Mouse (Mus musculus): ENCODE results near the gene Tmem56.

Tmem56 gene

DNA sequence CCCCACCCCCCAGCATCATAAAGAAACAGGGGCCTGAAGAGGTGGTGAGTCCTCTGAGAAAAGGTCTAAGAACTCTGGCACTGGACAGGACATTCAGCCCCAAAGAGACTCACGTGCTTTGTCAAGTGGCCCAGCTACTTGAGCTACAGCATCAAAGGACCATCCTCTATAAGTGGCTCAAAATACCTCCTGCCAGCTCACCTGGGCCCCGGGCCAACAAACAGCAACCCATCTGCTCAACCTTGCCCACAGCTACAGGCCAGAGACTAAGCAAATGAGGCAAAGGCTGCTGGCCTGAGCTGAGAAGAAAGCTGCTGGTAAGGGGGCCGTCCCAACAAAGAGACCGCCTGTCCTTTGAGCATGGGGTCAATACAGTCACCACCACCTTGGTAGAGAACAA, 5.3 kb downstream of the Tmem56 start:
- no peak for DNase-seq (ENCODE audit: low spot score)

DNA sequence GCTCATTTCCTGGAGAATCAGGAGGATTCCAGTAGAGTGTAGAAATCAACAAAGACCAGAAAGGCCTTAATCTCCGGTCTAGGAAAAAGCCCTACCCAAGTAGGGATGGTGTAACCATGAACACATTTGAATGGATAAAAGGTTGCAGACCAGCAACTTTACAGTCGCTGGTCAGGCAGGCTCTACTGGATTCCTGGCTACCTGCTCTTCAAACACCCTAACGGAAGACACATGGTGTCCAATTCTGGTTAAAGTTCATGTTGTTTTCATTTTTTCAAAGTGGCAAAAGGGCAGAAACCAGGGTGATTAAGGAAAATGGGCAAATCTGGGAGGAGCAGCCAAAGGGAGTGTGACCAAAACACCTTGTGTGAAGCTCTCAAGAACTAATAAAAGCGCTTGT, 5.9 kb downstream of the Tmem56 start:
- no peak for DNase-seq (ENCODE audit: low spot score)

DNA sequence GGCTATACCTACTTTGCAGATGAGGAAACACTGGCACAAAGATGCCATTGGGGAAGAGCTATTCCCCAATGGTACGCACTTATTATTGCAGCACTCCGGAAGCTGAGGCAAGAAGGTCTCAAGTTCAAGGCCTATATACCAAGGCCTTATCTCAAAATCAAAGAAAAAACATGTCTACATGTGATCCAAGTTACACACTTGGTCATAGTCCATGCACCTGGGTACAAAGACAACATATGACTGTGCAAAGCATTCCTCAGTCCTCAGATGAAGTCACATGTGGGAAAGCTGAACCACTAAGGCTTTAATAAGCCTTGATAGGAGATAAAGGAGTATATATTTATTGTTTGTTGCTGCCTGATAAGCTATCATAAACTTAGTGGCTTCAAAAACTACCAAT, 8.9 kb downstream of the Tmem56 start:
- DNase-seq (ENCODE audit: low spot score): no peak

DNA sequence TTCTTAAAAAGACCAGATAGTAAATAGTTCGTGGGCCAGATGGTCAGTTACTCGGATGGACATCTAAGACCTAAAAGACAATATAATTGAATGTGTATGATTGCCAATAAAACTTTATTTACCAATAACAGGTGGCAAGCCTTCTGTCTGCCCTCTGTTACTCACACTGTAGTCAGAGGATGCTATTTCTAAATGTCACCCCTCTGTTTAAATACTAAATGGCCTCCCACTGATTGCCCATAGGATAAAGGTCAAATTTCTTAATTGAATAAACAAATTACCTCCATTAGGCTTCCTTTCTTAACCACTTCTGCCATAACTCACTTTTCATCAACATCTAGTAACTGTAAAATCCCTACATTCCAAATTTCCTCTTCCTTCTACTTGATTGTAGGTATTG, 10.3 kb downstream of the Tmem56 start:
- no peak for DNase-seq (ENCODE audit: low spot score)

- DNase-seq (ENCODE audit: low spot score): no peak
Measured at GRCm38 (mm10) chr3:121267283-121267682, 15.6 kb downstream of the Tmem56 start.

DNA sequence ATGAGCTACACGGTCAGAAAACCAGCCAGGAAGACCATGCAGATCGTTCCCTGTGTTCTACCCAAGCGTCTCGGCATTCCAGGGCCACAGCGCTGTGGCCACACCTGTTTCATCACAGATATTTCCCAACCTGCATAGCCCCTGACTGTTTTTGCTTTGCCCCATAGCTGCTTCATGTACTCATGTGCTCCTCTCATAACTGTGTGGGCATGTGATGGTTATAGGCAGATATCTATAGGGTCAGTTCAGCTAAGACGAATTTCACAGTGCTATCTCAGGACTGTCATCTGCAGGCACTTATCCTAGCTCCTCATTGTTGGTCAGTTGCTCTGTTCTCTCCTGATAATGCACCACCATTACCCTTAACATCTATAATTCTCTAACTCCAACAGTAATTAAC, 18.7 kb downstream of the Tmem56 start:
- DNase-seq (ENCODE audit: low spot score): no peak

- DNase-seq (ENCODE audit: low spot score): peak; percentile 82
Measured at GRCm38 (mm10) chr3:121263205-121263548, 19.7 kb downstream of the Tmem56 start.

- DNase-seq (ENCODE audit: low spot score): peak; percentile 78
Measured at GRCm38 (mm10) chr3:121262521-121263204, 20.2 kb downstream of the Tmem56 start.

GRCm38 (mm10) chr3:121261939-121262520, 20.9 kb downstream of the Tmem56 start:
- peak; percentile 13 for DNase-seq (ENCODE audit: low spot score)

DNA sequence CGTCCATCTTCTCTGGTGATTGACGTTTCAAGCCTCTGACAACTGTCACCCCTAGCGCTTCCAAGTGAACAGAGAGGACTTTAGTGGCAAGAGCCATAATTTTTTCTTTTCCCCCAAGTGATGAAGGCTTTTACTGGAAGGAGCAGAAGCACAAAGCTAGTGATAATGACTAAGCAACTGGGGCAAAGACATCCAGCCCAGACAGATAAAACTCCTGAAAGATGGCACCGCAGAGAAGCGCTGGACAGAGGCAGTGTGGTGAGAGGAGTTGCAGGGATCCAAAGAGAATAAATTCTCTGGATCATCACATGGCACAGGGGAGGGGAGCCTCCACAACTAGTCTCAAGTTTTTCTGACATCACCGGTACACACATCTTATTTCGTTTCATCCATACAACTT, 21.6 kb downstream of the Tmem56 start:
- no peak for DNase-seq (ENCODE audit: low spot score)

- DNase-seq (ENCODE audit: low spot score): no peak
Measured at GRCm38 (mm10) chr3:121260831-121261230, 22.1 kb downstream of the Tmem56 start.

- no peak for DNase-seq (ENCODE audit: low spot score)
Measured at GRCm38 (mm10) chr3:121260041-121260440, 22.9 kb downstream of the Tmem56 start.

GRCm38 (mm10) chr3:121258521-121259478, 24.1 kb downstream of the Tmem56 start:
- no peak for DNase-seq (ENCODE audit: low spot score)

GRCm38 (mm10) chr3:121257418-121257817, 25.5 kb downstream of the Tmem56 start:
- no peak for DNase-seq (ENCODE audit: low spot score)

GRCm38 (mm10) chr3:121256131-121256530, 26.8 kb downstream of the Tmem56 start:
- no peak for DNase-seq (ENCODE audit: low spot score)

- no peak for DNase-seq (ENCODE audit: low spot score)
Measured at GRCm38 (mm10) chr3:121255501-121255900, 27.4 kb downstream of the Tmem56 start.

DNA sequence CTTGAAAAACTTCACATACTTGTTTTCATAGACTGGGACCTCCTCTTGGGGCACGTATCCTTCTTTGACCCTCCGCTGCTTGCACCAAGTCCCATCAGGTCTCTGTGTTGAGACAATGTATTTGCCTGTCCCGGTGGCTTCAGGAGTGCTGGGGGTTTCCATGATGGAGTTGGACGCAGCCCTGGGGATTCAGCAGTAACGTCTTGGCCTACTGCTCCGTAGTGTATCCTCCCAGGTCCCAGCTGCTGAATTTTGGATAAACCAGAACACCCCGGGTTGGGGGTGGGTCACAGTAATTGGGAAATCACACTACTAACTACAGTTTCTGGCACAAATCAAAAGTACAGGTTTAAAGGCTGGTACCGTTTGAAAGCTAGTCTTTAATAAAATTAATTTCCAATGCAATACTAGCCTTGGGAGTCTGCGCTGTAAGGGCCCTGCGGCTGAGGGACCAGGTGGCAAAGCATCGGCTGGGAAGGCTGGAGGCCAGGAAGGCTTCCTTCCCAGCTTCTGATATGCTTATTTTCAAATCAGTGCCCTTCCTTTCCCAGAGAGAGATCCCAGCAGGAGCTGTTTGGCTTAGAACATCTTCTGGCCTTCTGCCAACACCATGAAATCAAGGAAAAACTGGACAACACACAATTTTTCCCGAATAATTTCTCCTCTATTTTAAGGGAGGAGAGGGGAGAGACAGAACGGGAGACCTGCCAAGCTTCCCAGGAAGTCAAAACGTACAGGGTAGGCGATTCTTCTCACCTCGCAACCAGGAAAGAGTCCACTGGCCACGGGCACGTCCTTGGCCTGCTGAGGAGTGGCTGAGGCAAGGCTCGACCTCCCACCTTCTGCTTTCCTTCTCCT, 32.1 kb downstream of the Tmem56 start:
- peak; percentile 55 for DNase-seq (ENCODE audit: low spot score)

GRCm38 (mm10) chr3:121250048-121250447, 32.9 kb downstream of the Tmem56 start:
- no peak for DNase-seq (ENCODE audit: low spot score)

DNA sequence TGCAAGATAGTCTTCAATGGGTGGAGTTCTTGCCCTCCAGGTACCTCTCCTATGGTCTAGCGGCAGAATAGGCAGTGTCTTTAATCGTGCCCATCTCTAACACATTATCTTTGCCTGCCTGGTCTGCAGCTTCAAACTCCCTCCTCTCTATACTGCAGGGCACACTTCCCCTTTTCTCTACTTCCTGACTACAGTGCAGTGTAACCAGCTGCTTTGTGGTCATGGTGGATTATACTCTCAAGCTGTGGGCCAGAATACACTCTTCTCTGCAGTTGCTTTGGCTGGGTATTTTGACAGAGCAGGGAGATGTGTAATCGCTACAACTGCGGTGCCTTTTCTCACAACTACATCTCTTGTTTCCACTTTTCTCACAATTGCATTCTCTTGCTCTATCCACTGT, 40.0 kb downstream of the Tmem56 start:
- peak; percentile 52 for DNase-seq (ENCODE audit: low spot score)

- DNase-seq (ENCODE audit: low spot score): peak; percentile 78
Measured at GRCm38 (mm10) chr3:121242111-121242936, 40.6 kb downstream of the Tmem56 start.
